Mouse (Mus musculus) forebrain, embryonic 11.5 days (tissue): ENCODE measurements at regions not wholly inside any gene's neighbourhood (a gene's known extent, or its start where the extent isn't known, plus 50 kb on each side); places are given as distances from the start of the nearest gene placed in this dataset.

Experiments used
- ATAC-seq: fragments of 200-750 bp; cut with Nextera tagmentation; replicated peaks from 2 replicates; pipeline ENCODE4 v1.8.0; 2017; ENCODE audit warnings: moderate TSS enrichment; ENCODE audit not compliant: low FRiP score
- DNase-seq: peaks from one replicate; pipeline ENCODE4 v3.0.0-alpha.2; 2017; ENCODE audit warnings: low spot score
- H3K27ac ChIP-seq: fragments of 300-500 bp; sonication (generic); 2 replicates; pipeline ENCODE4 v1.5.1; 2014; ENCODE audit warnings: low read depth, low read length
- H3K27me3 ChIP-seq: fragments of 300-500 bp; sonication (generic); 2 replicates; pipeline ENCODE4 v1.6.1; 2014; ENCODE audit warnings: mild to moderate bottlenecking, low read length, mixed read lengths; ENCODE audit not compliant: control insufficient read depth, insufficient read depth
- H3K36me3 ChIP-seq: fragments of 300-500 bp; sonication (generic); 2 replicates; pipeline ENCODE4 v1.6.1; 2014; ENCODE audit warnings: mild to moderate bottlenecking, low read length, moderate library complexity, mixed read lengths; ENCODE audit not compliant: control insufficient read depth, insufficient read depth
- H3K4me1 ChIP-seq: fragments of 300-500 bp; sonication (generic); replicated peaks from 2 replicates; pipeline ENCODE4 v1.6.1; 2014; ENCODE audit warnings: low read length, mixed read lengths; ENCODE audit not compliant: control insufficient read depth, insufficient read depth
- H3K4me2 ChIP-seq: fragments of 300-500 bp; sonication (generic); 2 replicates; pipeline ENCODE4 v1.6.1; 2014; ENCODE audit warnings: low read depth, mild to moderate bottlenecking, low read length, moderate library complexity, mixed read lengths; ENCODE audit not compliant: severe bottlenecking
- H3K4me3 ChIP-seq: fragments of 300-500 bp; sonication (generic); 2 replicates; pipeline ENCODE4 v1.5.1; 2014; ENCODE audit warnings: low read depth, low read length
- H3K9ac ChIP-seq: fragments of 300-500 bp; sonication (generic); 2 replicates; pipeline ENCODE4 v1.6.1; 2014; ENCODE audit warnings: low read length
- H3K9me3 ChIP-seq: fragments of 300-500 bp; sonication (generic); 2 replicates; pipeline ENCODE4 v1.6.1; 2016; ENCODE audit warnings: low read length, mixed read lengths; ENCODE audit not compliant: control insufficient read depth
- WGBS: fragments of 180-500 bp; shearing (Covaris S2); extraction: QIAGEN DNeasy Blood & Tissue Kit; methylation state at CpG from one replicate; pipeline ENCODE4 v1.1.7; 2014; 5-methylcytosine and 5-hydroxymethylcytosine counted together

DNA sequence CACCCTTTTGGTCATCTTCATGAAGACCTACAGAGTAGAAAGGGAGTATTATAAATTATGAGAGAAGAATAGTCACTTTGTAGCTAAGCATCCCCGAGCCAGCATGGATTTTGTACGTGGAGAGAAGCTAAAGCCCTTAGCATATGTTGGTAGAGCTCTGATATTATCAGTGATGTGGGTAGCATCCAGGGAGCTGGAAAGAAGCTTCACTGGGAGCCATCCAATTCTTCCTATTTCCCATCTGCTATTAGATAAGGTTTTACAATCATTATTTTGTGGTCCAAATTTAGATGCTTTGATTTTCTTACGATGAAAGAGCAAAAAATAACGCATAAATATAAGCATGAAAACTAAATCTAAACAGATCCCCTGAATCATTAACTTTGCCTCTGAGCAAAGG lies 353.6 kb upstream of the Trpc7 start:
- H3K27ac ChIP-seq: no peak overlapping the region
- no peak overlapping the region for H3K9ac ChIP-seq
- H3K4me2 ChIP-seq: no peak overlapping the region
- no peaks in the 10 kb centered on the region for H3K27me3 ChIP-seq
- ATAC-seq (no peak), DNase-seq (no peak)
- no peaks in the 10 kb centered on the region for H3K36me3 ChIP-seq
- WGBS: 97% methylated on average over 4 of the region's 4 CpGs
- H3K9me3 ChIP-seq: no peaks in the 10 kb centered on the region
- H3K4me3 ChIP-seq: no peak overlapping the region
- no peaks in the 10 kb centered on the region for H3K4me1 ChIP-seq

- WGBS: 81% methylated on average over 18 of the region's 18 CpGs
- no peak for DNase-seq
Measured at GRCm38 (mm10) chr13:57246238-57246963, 350.6 kb upstream of the Trpc7 start.

DNA sequence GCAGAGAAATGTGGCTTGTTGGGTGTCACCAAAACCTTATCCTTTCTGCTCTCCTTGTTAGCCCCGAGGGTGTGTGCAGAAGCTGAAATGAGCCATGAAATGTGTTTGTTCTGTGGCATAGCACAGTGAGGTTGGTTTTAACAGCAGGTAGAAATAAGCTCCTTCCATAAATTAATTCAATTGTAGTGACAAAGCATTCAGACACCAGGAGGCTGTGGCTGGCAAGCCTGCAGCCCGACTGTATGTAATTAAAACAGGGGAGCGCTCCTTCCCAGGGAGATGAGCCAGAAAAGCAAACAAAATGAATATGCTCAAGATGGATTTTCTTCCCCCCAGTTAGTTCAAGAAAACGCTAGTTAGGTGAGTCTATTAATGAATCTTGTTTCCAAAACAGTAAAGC lies 341.1 kb upstream of the Trpc7 start:
- Histone ChIP-seq H3K27ac (no peak overlapping the region), H3K9ac (no peak overlapping the region), H3K9me3 (no peaks in the 10 kb centered on the region)

More at GRCm38 (mm10) chr13:57246238-57246963, 350.6 kb upstream of the Trpc7 start:
- H3K36me3 ChIP-seq: no peaks in the 10 kb centered on the region
- no peak overlapping the region for H3K27ac ChIP-seq
- H3K4me3 ChIP-seq: no peak overlapping the region
- no peak overlapping the region for H3K9ac ChIP-seq
- no peak overlapping the region for H3K4me2 ChIP-seq
- no peaks in the 10 kb centered on the region for H3K27me3 ChIP-seq
- H3K9me3 ChIP-seq: no peaks in the 10 kb centered on the region
- no peak for ATAC-seq
- H3K4me1 ChIP-seq: no peaks in the 10 kb centered on the region

DNA sequence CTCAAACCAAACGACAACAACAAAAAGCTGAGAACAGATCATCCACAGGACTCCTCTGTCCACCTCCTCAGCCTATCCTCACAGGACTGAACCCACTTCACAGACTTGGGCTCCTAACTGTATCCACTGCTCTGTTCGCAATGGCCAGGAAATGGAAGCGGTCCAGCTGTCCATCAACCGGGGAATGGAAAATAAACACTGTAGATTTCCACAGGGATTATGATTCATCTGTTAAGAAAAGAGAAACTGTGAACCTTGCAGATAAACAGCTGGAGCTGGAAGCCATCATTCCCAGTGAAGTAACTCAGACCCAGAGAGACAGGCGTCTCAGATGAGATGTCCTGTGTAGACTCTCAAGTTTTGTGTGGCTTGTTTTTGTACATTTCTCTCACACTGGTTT lies 340.4 kb upstream of the Trpc7 start:
- WGBS: 84% methylated on average over 5 of the region's 5 CpGs
- DNase-seq (no peak), ATAC-seq (no peak)
- Histone ChIP-seq H3K4me3 (no peak overlapping the region), H3K27me3 (no peaks in the 10 kb centered on the region), H3K4me1 (no peaks in the 10 kb centered on the region), H3K27ac (no peak overlapping the region), H3K9ac (no peak overlapping the region), H3K4me2 (no peak overlapping the region), H3K9me3 (no peaks in the 10 kb centered on the region), H3K36me3 (no peaks in the 10 kb centered on the region)

More for the DNA sequence above, 341.1 kb upstream of the Trpc7 start:
- no peaks in the 10 kb centered on the region for H3K36me3 ChIP-seq
- ATAC-seq (no peak), DNase-seq (no peak)
- no peaks in the 10 kb centered on the region for H3K27me3 ChIP-seq
- no peak overlapping the region for H3K4me3 ChIP-seq
- no peak overlapping the region for H3K4me2 ChIP-seq
- H3K4me1 ChIP-seq: no peaks in the 10 kb centered on the region
- WGBS: 25% methylated on average over 4 of the region's 4 CpGs

GRCm38 (mm10) chr13:57232906-57233305 lies 337.1 kb upstream of the Trpc7 start:
- no peak for DNase-seq
- Histone ChIP-seq H3K9me3 (no peaks in the 10 kb centered on the region), H3K4me1 (no peaks in the 10 kb centered on the region), H3K9ac (no peak overlapping the region), H3K36me3 (no peaks in the 10 kb centered on the region), H3K4me2 (no peak overlapping the region), H3K4me3 (no peak overlapping the region), H3K27me3 (no peaks in the 10 kb centered on the region), H3K27ac (no peak overlapping the region)
- no peak for ATAC-seq
- 92% methylated on average over 5 of the region's 5 CpGs for WGBS

- WGBS: 80% methylated on average over 3 of the region's 3 CpGs
- no peaks in the 10 kb centered on the region for H3K9me3 ChIP-seq
- no peaks in the 10 kb centered on the region for H3K4me1 ChIP-seq
- no peak overlapping the region for H3K4me3 ChIP-seq
- H3K9ac ChIP-seq: no peak overlapping the region
- DNase-seq: no peak
- H3K4me2 ChIP-seq: no peak overlapping the region
- ATAC-seq: no peak
- no peaks in the 10 kb centered on the region for H3K27me3 ChIP-seq
- H3K27ac ChIP-seq: no peak overlapping the region
- H3K36me3 ChIP-seq: no peaks in the 10 kb centered on the region
Measured at GRCm38 (mm10) chr13:57231666-57232065, 335.9 kb upstream of the Trpc7 start.

DNA sequence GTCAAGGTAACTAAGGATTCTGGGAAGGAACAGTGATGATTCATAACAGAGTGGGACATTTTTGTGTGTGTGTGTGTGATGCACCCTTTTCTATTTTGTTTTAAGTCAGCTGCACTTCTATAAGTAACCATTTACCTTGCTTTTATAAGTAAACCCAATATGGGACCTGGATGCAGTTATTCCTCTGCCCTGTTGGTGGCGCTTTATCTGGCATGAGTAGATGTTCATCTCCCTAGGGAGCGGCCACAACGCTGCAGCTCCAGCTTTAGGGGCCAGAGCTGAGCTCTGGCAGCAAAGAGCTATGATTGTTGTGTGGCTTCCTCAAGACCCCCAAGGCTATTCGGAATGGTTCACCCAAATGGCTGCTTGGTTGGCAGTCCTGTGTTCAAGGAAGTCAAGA lies 334.5 kb upstream of the Trpc7 start:
- H3K36me3 ChIP-seq: no peaks in the 10 kb centered on the region
- no peak overlapping the region for H3K27ac ChIP-seq
- 58% methylated on average over 4 of the region's 4 CpGs for WGBS
- no peaks in the 10 kb centered on the region for H3K9me3 ChIP-seq
- ATAC-seq (no peak), DNase-seq (no peak)
- no peak overlapping the region for H3K4me2 ChIP-seq
- H3K4me3 ChIP-seq: no peak overlapping the region
- no peaks in the 10 kb centered on the region for H3K27me3 ChIP-seq
- no peaks in the 10 kb centered on the region for H3K4me1 ChIP-seq
- H3K9ac ChIP-seq: no peak overlapping the region

DNA sequence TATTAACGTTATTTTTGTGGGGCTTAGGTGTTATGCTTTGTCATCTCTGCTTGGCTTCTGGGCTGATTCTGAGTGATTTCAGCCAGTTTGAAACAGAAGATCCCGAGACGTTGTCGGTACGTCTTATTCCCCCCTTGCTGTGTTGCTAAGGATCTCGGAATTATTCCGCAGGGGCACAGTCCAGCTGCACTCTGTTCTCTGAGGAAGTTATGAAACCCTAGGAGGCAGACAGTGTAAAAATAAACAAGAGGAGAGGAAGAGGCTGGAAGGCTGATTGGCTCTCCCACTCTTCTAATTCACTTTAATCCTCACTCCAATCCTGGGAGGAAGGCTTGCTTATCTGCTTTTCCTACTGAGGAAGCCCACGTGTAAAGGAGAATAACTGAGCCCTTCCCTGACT lies 325.3 kb upstream of the Trpc7 start:
- no peaks in the 10 kb centered on the region for H3K9me3 ChIP-seq
- H3K27ac ChIP-seq: no peak overlapping the region
- no peaks in the 10 kb centered on the region for H3K27me3 ChIP-seq
- no peaks in the 10 kb centered on the region for H3K36me3 ChIP-seq
- H3K4me3 ChIP-seq: no peak overlapping the region
- 75% methylated on average over 8 of the region's 8 CpGs for WGBS
- ATAC-seq (no peak), DNase-seq (no peak)
- H3K9ac ChIP-seq: no peak overlapping the region
- no peak overlapping the region for H3K4me2 ChIP-seq
- peaks cover 5% of the 10 kb centered on the region; the same call in 1 of the 2 replicates for H3K4me1 ChIP-seq

GRCm38 (mm10) chr13:57216161-57216560 lies 320.4 kb upstream of the Trpc7 start:
- no peak overlapping the region for H3K4me3 ChIP-seq
- no peak overlapping the region for H3K27ac ChIP-seq
- peaks cover 6% of the 10 kb centered on the region; the same call in 1 of the 2 replicates for H3K4me1 ChIP-seq
- ATAC-seq (no peak), DNase-seq (no peak)
- no peak overlapping the region for H3K4me2 ChIP-seq
- no peaks in the 10 kb centered on the region for H3K36me3 ChIP-seq
- WGBS: 26% methylated on average over 7 of the region's 7 CpGs
- no peaks in the 10 kb centered on the region for H3K9me3 ChIP-seq
- no peak overlapping the region for H3K9ac ChIP-seq
- no peaks in the 10 kb centered on the region for H3K27me3 ChIP-seq
